Mouse (Mus musculus) bone marrow macrophage, adult 2 months (primary cell): ENCODE measurements around the gene Dennd2c.
"Not testable (repeated sequence)": the region's sequence is repeated elsewhere in the genome, so short reads cannot be mapped to it uniquely, and the experiment has no call there.

Source experiments
- CTCF ChIP-seq: IDR thresholded peaks from 2 replicates; pipeline ENCODE4 v1.5.1; 2012; ENCODE audit warnings: low read depth, mild to moderate bottlenecking, low read length, moderate library complexity
- POLR2A ChIP-seq: IDR thresholded peaks from 2 replicates; pipeline ENCODE4 v1.6.1; 2012; ENCODE audit warnings: mild to moderate bottlenecking, low read depth, low read length, borderline replicate concordance

- TF ChIP-seq CTCF, POLR2A: not testable (repeated sequence)
Measured at GRCm38 (mm10) chr3:103215399-103215798, 113.0 kb downstream of the Dennd2c start.
